Mouse (Mus musculus) cortical plate, adult 2 months (tissue): Measurements from ENCODE around the gene Pigk.

Experiments used
- CTCF ChIP-seq: fragments of 200-500 bp; IDR thresholded peaks from 2 replicates; pipeline ENCODE4 v1.5.1; 2011; ENCODE audit warnings: mild to moderate bottlenecking, control low read depth, low read length; ENCODE audit not compliant: insufficient read depth; ENCODE audit errors: extremely low read depth
- POLR2A ChIP-seq: fragments of 200-500 bp; IDR thresholded peaks from 2 replicates; pipeline ENCODE4 v1.6.1; 2011; ENCODE audit warnings: mild to moderate bottlenecking, low read length, control low read depth; ENCODE audit not compliant: insufficient read depth; ENCODE audit errors: extremely low read depth

DNA sequence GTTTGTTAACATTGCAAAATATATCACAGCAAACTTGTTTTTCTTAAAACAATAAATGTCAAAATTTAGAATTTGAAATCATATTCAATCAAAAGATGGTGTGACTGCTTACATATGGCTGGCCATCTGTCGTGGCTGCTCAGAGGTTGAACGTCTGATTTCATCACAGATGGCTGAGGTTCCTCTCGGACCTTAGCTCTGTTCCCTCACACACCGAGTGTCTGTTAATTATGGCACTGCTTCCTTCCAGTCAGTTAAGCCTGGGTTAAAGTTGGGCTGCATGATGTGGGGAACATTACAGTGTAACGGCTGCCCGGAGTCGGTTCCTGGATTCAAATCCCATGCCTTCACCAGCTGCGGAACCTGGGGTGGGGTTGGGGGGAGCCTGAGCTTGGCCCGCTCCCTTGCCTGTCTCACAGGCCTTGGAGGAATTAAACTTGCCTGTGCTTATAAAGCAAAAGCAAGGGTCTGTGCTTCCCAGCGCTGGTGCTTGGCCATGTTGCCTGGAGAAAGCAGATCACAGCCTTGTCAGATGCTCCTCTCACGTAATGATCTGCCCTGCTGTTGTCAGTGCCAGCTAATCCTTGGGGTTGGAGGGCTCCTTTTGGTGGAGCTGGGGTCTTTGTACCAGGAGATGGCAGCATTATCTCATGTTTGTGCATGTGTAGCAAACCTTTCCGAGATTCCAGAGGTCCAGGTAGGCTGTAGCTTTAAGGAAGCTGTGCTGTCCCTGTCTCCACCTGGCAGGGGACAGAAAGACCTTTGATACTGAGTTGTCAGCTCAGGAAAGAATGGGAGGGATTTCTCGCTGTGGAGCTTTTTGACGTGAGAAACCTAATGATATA, 40.2 kb downstream of the Pigk start:
- TF ChIP-seq POLR2A (no peak), CTCF (no peak)
